Mouse (Mus musculus) granulocyte monocyte progenitor cell, adult 5-6 weeks (primary cell): ENCODE data around the gene Larp7. TPM values are rescaled to one million over a fixed set of nuclear protein-coding genes. Genes with fewer than 3 reads are reported as not detected.

ENCODE experiments used
- ATAC-seq: replicated peaks from 2 replicates; pipeline ENCODE4 v1.8.0; 2016; ENCODE audit warnings: mild to moderate bottlenecking, moderate TSS enrichment, inconsistent platforms; ENCODE audit not compliant: poor library complexity, severe bottlenecking
- total RNA-seq, 2 experiments: library from RNA; stranded (forward) in 1 of 2; stranded (reverse) in 1 of 2; fragments of 200-712, 200-1000 nt in 1 of 2; fragments of >200 nt in 1 of 2; fragmentation: Nextera tagmentation in 1 of 2; gene quantifications; 2 replicates each; pipeline ENCODE4 v1.2.3; 2014 to 2017

Larp7 gene
- total RNA-seq (2014; fragmentation: Nextera tagmentation) (55.2 and 76.0 TPM in 2 replicates), total RNA-seq (2017) (106 and 126 TPM in 2 replicates)

GRCm38 (mm10) chr3:127552973-127553719 is at the start of gene Larp7, which contains the start of gene Zgrf1:
Gene Larp7 (minus strand): TSS chr3:127553349.
Gene Zgrf1 (plus strand): TSS chr3:127553489.
- ATAC-seq, result peak; percentile 91

GRCm38 (mm10) chr3:127597136-127597535 is 44.0 kb upstream of the Larp7 start:
- ATAC-seq, result no peak

GRCm38 (mm10) chr3:127572557-127572956 is 19.4 kb upstream of the Larp7 start:
- peak; percentile 100 for ATAC-seq

- peak; percentile 48; the same call in 1 of the 2 replicates for ATAC-seq
These were observed 12.0 kb upstream of the Larp7 start for GRCm38 (mm10) chr3:127565129-127565528.

GRCm38 (mm10) chr3:127562974-127563373 is 9.8 kb upstream of the Larp7 start:
- ATAC-seq, result no peak

GRCm38 (mm10) chr3:127558201-127558600 is 5.1 kb upstream of the Larp7 start:
- ATAC-seq, result no peak

- ATAC-seq, result no peak
These were observed 1.6 kb upstream of the Larp7 start for GRCm38 (mm10) chr3:127554723-127555122.

GRCm38 (mm10) chr3:127553720-127554043 is 533 bp upstream of the Larp7 start:
- no peak for ATAC-seq

GRCm38 (mm10) chr3:127552434-127552972 is 646 bp downstream of the Larp7 start:
- no peak for ATAC-seq

GRCm38 (mm10) chr3:127547882-127548281 is 5.3 kb downstream of the Larp7 start:
- 0 out of 2 replicates have a peak, but pooled peaks have one; percentile 23 for ATAC-seq

- ATAC-seq, result no peak
These were observed 8.5 kb downstream of the Larp7 start for GRCm38 (mm10) chr3:127544610-127545121.

GRCm38 (mm10) chr3:127543976-127544375 is 9.2 kb downstream of the Larp7 start:
- ATAC-seq, result no peak

GRCm38 (mm10) chr3:127539193-127539592 is 14.0 kb downstream of the Larp7 start:
- ATAC-seq, result no peak

- ATAC-seq, result no peak
These were observed 22.9 kb downstream of the Larp7 start for GRCm38 (mm10) chr3:127530293-127530692.

- no peak for ATAC-seq
These were observed 23.3 kb downstream of the Larp7 start for GRCm38 (mm10) chr3:127529824-127530223.

GRCm38 (mm10) chr3:127529210-127529609 is 23.9 kb downstream of the Larp7 start:
- ATAC-seq, result no peak

- no peak for ATAC-seq
These were observed 25.6 kb downstream of the Larp7 start for GRCm38 (mm10) chr3:127527465-127528034.

GRCm38 (mm10) chr3:127525188-127525819 is 27.8 kb downstream of the Larp7 start:
- no peak for ATAC-seq

- ATAC-seq, result no peak
These were observed 32.0 kb downstream of the Larp7 start for GRCm38 (mm10) chr3:127521156-127521555.

GRCm38 (mm10) chr3:127520300-127520699 is 32.8 kb downstream of the Larp7 start:
- no peak for ATAC-seq

- ATAC-seq, result no peak
These were observed 37.9 kb downstream of the Larp7 start for GRCm38 (mm10) chr3:127515251-127515650.
